Mouse (Mus musculus): ENCODE measurements around the gene Olfr1161. TPM values are rescaled to one million over a fixed set of nuclear protein-coding genes. Genes with fewer than 3 reads are reported as not detected.
"Not testable (repeated sequence)": the region's sequence is repeated elsewhere in the genome, so short reads cannot be mapped to it uniquely, and the experiment has no call there.

Olfr1161 gene
- polyA plus RNA-seq (2015; fragmentation: Nextera tagmentation; extraction: Ambion mirVana), result not detected in 2 replicates

- not testable (repeated sequence) for H3K27me3 ChIP-seq (replicated peaks; ENCODE audit: insufficient read depth, low read length); H3K9ac ChIP-seq (replicated peaks; ENCODE audit: low read depth); H3K36me3 ChIP-seq (ENCODE audit: insufficient read depth, low read length); ATAC-seq; H3K4me1 ChIP-seq (ENCODE audit: insufficient read depth, low read depth, low read length); H3K4me2 ChIP-seq (replicated peaks; ENCODE audit: low read depth, low read length); H3K4me3 ChIP-seq (ENCODE audit: low read depth, low read length); DNase-seq (ENCODE audit: low spot score); H3K9me3 ChIP-seq (ENCODE audit: low read length); H3K27ac ChIP-seq (ENCODE audit: low read length)
- 65% methylated on average over 1 of the region's 1 CpGs for WGBS
Measured at GRCm38 (mm10) chr2:88022474-88022873, at the start of gene Olfr1161. Gene Olfr1161, plus strand, starts transcription at chr2:88022774.

- 68% methylated on average over 3 of the region's 3 CpGs for WGBS
- H3K4me3 ChIP-seq (ENCODE audit: low read depth, low read length), result no peak within 1 kb of the TSS
- H3K36me3 ChIP-seq (ENCODE audit: insufficient read depth, low read length), result no peaks in the 10 kb centered on the region
- no peaks in the 10 kb centered on the region for H3K27me3 ChIP-seq (replicated peaks; ENCODE audit: insufficient read depth, low read length)
- ATAC-seq (no peak), DNase-seq (ENCODE audit: low spot score) (no peak)
- H3K27ac ChIP-seq (ENCODE audit: low read length), result no peak within 1 kb of the TSS
- TF ChIP-seq EP300 (IDR thresholded peaks at IDR 0.05) (no peak), CTCF (IDR thresholded peaks at IDR 0.05) (no peak)
- no peaks in the 10 kb centered on the region for H3K4me1 ChIP-seq (ENCODE audit: insufficient read depth, low read depth, low read length)
- no peaks in the 10 kb centered on the region for H3K9me3 ChIP-seq (ENCODE audit: low read length)
- no peak within 1 kb of the TSS for H3K4me2 ChIP-seq (replicated peaks; ENCODE audit: low read depth, low read length)
- no peak within 1 kb of the TSS for H3K9ac ChIP-seq (replicated peaks; ENCODE audit: low read depth)
Measured at GRCm38 (mm10) chr2:87974563-87974962, 48.0 kb upstream of the Olfr1161 start, which contains the start of gene Olfr74. Gene Olfr74, minus strand, starts transcription at chr2:87974663.

GRCm38 (mm10) chr2:87989813-87990212, 32.8 kb upstream of the Olfr1161 start, which contains the start of gene Olfr1158:
Gene Olfr1158, plus strand, starts transcription at chr2:87990113.
- Histone ChIP-seq H3K4me3 (ENCODE audit: low read depth, low read length) (no peak within 1 kb of the TSS), H3K27me3 (replicated peaks; ENCODE audit: insufficient read depth, low read length) (no peaks in the 10 kb centered on the region), H3K4me1 (ENCODE audit: insufficient read depth, low read depth, low read length) (no peaks in the 10 kb centered on the region), H3K4me2 (replicated peaks; ENCODE audit: low read depth, low read length) (no peak within 1 kb of the TSS), H3K27ac (ENCODE audit: low read length) (no peak within 1 kb of the TSS), H3K9ac (replicated peaks; ENCODE audit: low read depth) (no peak within 1 kb of the TSS), H3K36me3 (ENCODE audit: insufficient read depth, low read length) (no peaks in the 10 kb centered on the region), H3K9me3 (ENCODE audit: low read length) (no peaks in the 10 kb centered on the region)
- TF ChIP-seq EP300 (IDR thresholded peaks at IDR 0.05) (no peak), CTCF (IDR thresholded peaks at IDR 0.05) (no peak)
- no peak for DNase-seq (ENCODE audit: low spot score)
- ATAC-seq, result no peak

GRCm38 (mm10) chr2:88007515-88008318, 14.9 kb upstream of the Olfr1161 start, which contains the start of gene Olfr1160:
Gene Olfr1160, minus strand, starts transcription at chr2:88008268.
- Histone ChIP-seq H3K36me3 (ENCODE audit: insufficient read depth, low read length) (no peaks in the 10 kb centered on the region), H3K9me3 (ENCODE audit: low read length) (no peaks in the 10 kb centered on the region), H3K27me3 (replicated peaks; ENCODE audit: insufficient read depth, low read length) (no peaks in the 10 kb centered on the region), H3K4me3 (ENCODE audit: low read depth, low read length) (no peak within 1 kb of the TSS), H3K4me2 (replicated peaks; ENCODE audit: low read depth, low read length) (no peak within 1 kb of the TSS), H3K9ac (replicated peaks; ENCODE audit: low read depth) (no peak within 1 kb of the TSS), H3K27ac (ENCODE audit: low read length) (no peak within 1 kb of the TSS), H3K4me1 (ENCODE audit: insufficient read depth, low read depth, low read length) (no peaks in the 10 kb centered on the region)
- ATAC-seq (no peak), DNase-seq (ENCODE audit: low spot score) (no peak)
- TF ChIP-seq CTCF (IDR thresholded peaks at IDR 0.05), result no peak
- no peak for TF ChIP-seq EP300 (IDR thresholded peaks at IDR 0.05)

GRCm38 (mm10) chr2:88037599-88037998, 15.0 kb downstream of the Olfr1161 start, which contains the start of gene Olfr73:
Gene Olfr73, minus strand, starts transcription at chr2:88037699.
- ATAC-seq (no peak), DNase-seq (ENCODE audit: low spot score) (no peak)
- no peak within 1 kb of the TSS for H3K27ac ChIP-seq (ENCODE audit: low read length)
- H3K9me3 ChIP-seq (ENCODE audit: low read length), result no peaks in the 10 kb centered on the region
- no peak within 1 kb of the TSS for H3K4me2 ChIP-seq (replicated peaks; ENCODE audit: low read depth, low read length)
- H3K36me3 ChIP-seq (ENCODE audit: insufficient read depth, low read length), result no peaks in the 10 kb centered on the region
- TF ChIP-seq EP300 (IDR thresholded peaks at IDR 0.05), result no peak
- TF ChIP-seq CTCF (IDR thresholded peaks at IDR 0.05), result no peak
- H3K27me3 ChIP-seq (replicated peaks; ENCODE audit: insufficient read depth, low read length), result no peaks in the 10 kb centered on the region
- no peak within 1 kb of the TSS for H3K9ac ChIP-seq (replicated peaks; ENCODE audit: low read depth)
- no peak within 1 kb of the TSS for H3K4me3 ChIP-seq (ENCODE audit: low read depth, low read length)
- H3K4me1 ChIP-seq (ENCODE audit: insufficient read depth, low read depth, low read length), result no peaks in the 10 kb centered on the region

GRCm38 (mm10) chr2:88051029-88051428, 28.5 kb downstream of the Olfr1161 start, which contains the start of gene Olfr1162:
Gene Olfr1162, minus strand, starts transcription at chr2:88051129.
- no peak for ATAC-seq
- H3K4me2 ChIP-seq (replicated peaks; ENCODE audit: low read depth, low read length), result no peak within 1 kb of the TSS
- no peak within 1 kb of the TSS for H3K27ac ChIP-seq (ENCODE audit: low read length)
- H3K9me3 ChIP-seq (ENCODE audit: low read length), result no peaks in the 10 kb centered on the region
- DNase-seq (ENCODE audit: low spot score), result no peak
- no peaks in the 10 kb centered on the region for H3K4me1 ChIP-seq (ENCODE audit: insufficient read depth, low read depth, low read length)
- WGBS, result 72% methylated on average over 1 of the region's 1 CpGs
- H3K4me3 ChIP-seq (ENCODE audit: low read depth, low read length), result no peak within 1 kb of the TSS
- TF ChIP-seq EP300 (IDR thresholded peaks at IDR 0.05) (no peak), CTCF (IDR thresholded peaks at IDR 0.05) (no peak)
- no peaks in the 10 kb centered on the region for H3K27me3 ChIP-seq (replicated peaks; ENCODE audit: insufficient read depth, low read length)
- H3K9ac ChIP-seq (replicated peaks; ENCODE audit: low read depth), result no peak within 1 kb of the TSS
- no peaks in the 10 kb centered on the region for H3K36me3 ChIP-seq (ENCODE audit: insufficient read depth, low read length)

All from lung, postnatal 0 days (tissue).